Mouse (Mus musculus): ENCODE results near the gene Tpp1.

GRCm38 (mm10) chr7:105769959-105770358, 17.9 kb upstream of the Tpp1 start:
- TF ChIP-seq CTCF (IDR thresholded peaks at IDR 0.05; ENCODE audit: extremely low read depth, insufficient read length, insufficient replicate concordance, low read depth, low read length) (no peak), POLR2A (IDR thresholded peaks at IDR 0.05; ENCODE audit: low read depth, low read length) (no peak)
